Mouse (Mus musculus) limb, embryonic 14.5 days (tissue): Measurements from ENCODE around the gene Tmc6. TPM values are rescaled to one million over a fixed set of nuclear protein-coding genes. Genes with fewer than 3 reads are reported as not detected.

ENCODE experiments used
- ATAC-seq: fragments of 200-750 bp; cut with Nextera tagmentation; 2 replicates; pipeline ENCODE4 v1.8.0; 2017; ENCODE audit warnings: low read depth, moderate number of reproducible peaks, moderate TSS enrichment; ENCODE audit not compliant: low FRiP score
- DNase-seq: peaks from one replicate; pipeline ENCODE4 v3.0.0-alpha.2; 2015; ENCODE audit warnings: low spot score
- H3K27ac ChIP-seq: fragments of 300-500 bp; sonication (generic); replicated peaks from 2 replicates; pipeline ENCODE4 v1.5.1; 2014; ENCODE audit warnings: low read depth, mild to moderate bottlenecking, low read length, moderate library complexity, mixed read lengths
- H3K27me3 ChIP-seq: fragments of 300-500 bp; sonication (generic); 2 replicates; pipeline ENCODE4 v1.6.1; 2014; ENCODE audit warnings: low read length, mixed read lengths; ENCODE audit not compliant: control insufficient read depth, insufficient read depth
- H3K36me3 ChIP-seq: fragments of 300-500 bp; sonication (generic); 2 replicates; pipeline ENCODE4 v1.6.1; 2014; ENCODE audit warnings: mild to moderate bottlenecking, low read length, moderate library complexity, mixed read lengths; ENCODE audit not compliant: control insufficient read depth, insufficient read depth
- H3K4me1 ChIP-seq: fragments of 300-500 bp; sonication (generic); 2 replicates; pipeline ENCODE4 v1.6.1; 2014; ENCODE audit warnings: antibody characterized with exemption, low read length, mixed read lengths; ENCODE audit not compliant: control insufficient read depth, insufficient read depth
- H3K4me2 ChIP-seq: fragments of 300-500 bp; sonication (generic); replicated peaks from 2 replicates; pipeline ENCODE4 v1.6.1; 2014; ENCODE audit warnings: low read depth, mild to moderate bottlenecking, low read length, moderate library complexity; ENCODE audit not compliant: severe bottlenecking
- H3K4me3 ChIP-seq: fragments of 300-500 bp; sonication (generic); replicated peaks from 2 replicates; pipeline ENCODE4 v1.5.1; 2014; ENCODE audit warnings: low read length
- H3K9ac ChIP-seq: fragments of 300-500 bp; sonication (generic); 2 replicates; pipeline ENCODE4 v1.6.1; 2014; ENCODE audit warnings: mild to moderate bottlenecking, low read depth, low read length, moderate library complexity; ENCODE audit not compliant: severe bottlenecking
- H3K9me3 ChIP-seq: fragments of 300-500 bp; sonication (generic); 2 replicates; pipeline ENCODE4 v1.6.1; 2016; ENCODE audit warnings: low read length; ENCODE audit not compliant: control insufficient read depth
- POLR2A ChIP-seq: fragments of 200-500 bp; IDR thresholded peaks from 2 replicates; pipeline ENCODE4 v1.8.0; 2012; ENCODE audit warnings: inconsistent platforms, mild to moderate bottlenecking, moderate library complexity, borderline replicate concordance; ENCODE audit not compliant: insufficient read depth, insufficient read length; ENCODE audit errors: extremely low read depth
- WGBS: fragments of 180-500 bp; shearing (Covaris S2); extraction: QIAGEN DNeasy Blood & Tissue Kit; methylation state at CpG from one replicate; pipeline ENCODE4 v1.1.7; 2014; 5-methylcytosine and 5-hydroxymethylcytosine counted together
- polyA plus RNA-seq, 2 experiments: library from polyadenylated mRNA; depleted of rRNA in 1 of 2; stranded (reverse) in 1 of 2; unstranded in 1 of 2; fragments of >200 nt; fragmentation: Nextera tagmentation in 1 of 2; extraction: Ambion mirVana in 1 of 2; gene quantifications; 2 replicates each; pipeline versions ENCODE4 v1.2.1 to v1.2.3; 2012 to 2014

Gene Tmc6
- polyA plus RNA-seq, 2 experiments, result 19.0 to 28.2 TPM

- H3K9ac ChIP-seq, result no peak overlapping the region
- H3K27me3 ChIP-seq, result no peaks in the 10 kb centered on the region
- no peak overlapping the region for H3K27ac ChIP-seq
- no peak overlapping the region for H3K4me2 ChIP-seq
- no peak for TF ChIP-seq POLR2A
- H3K9me3 ChIP-seq, result no peaks in the 10 kb centered on the region
- 95% methylated on average over 4 of the region's 4 CpGs for WGBS
- DNase-seq, result no peak
- ATAC-seq, result no peak
- no peak overlapping the region for H3K4me3 ChIP-seq
- peaks cover 24% of the 10 kb centered on the region for H3K36me3 ChIP-seq
- H3K4me1 ChIP-seq, result peaks cover 11% of the 10 kb centered on the region
Measured at GRCm38 (mm10) chr11:117727031-117727430, 55.0 kb downstream of the Tmc6 start.

GRCm38 (mm10) chr11:117724604-117725301 lies 57.2 kb downstream of the Tmc6 start:
- Histone ChIP-seq H3K27ac (no peak overlapping the region), H3K4me2 (no peak overlapping the region), H3K27me3 (no peaks in the 10 kb centered on the region), H3K9me3 (no peaks in the 10 kb centered on the region), H3K4me3 (no peak overlapping the region), H3K4me1 (peaks cover 11% of the 10 kb centered on the region), H3K9ac (no peak overlapping the region), H3K36me3 (peaks cover 44% of the 10 kb centered on the region)
- DNase-seq (no peak), ATAC-seq (no peak)
- 78% methylated on average over 6 of the region's 6 CpGs for WGBS
- no peak for TF ChIP-seq POLR2A

GRCm38 (mm10) chr11:117718838-117719237 lies 63.2 kb downstream of the Tmc6 start:
- DNase-seq, result no peak
- Histone ChIP-seq H3K4me3 (no peak overlapping the region), H3K9me3 (no peaks in the 10 kb centered on the region), H3K27ac (no peak overlapping the region), H3K27me3 (no peaks in the 10 kb centered on the region), H3K4me2 (no peak overlapping the region), H3K36me3 (peaks cover 84% of the 10 kb centered on the region), H3K9ac (no peak overlapping the region), H3K4me1 (no peaks in the 10 kb centered on the region)
- no peak for ATAC-seq
- no peak for TF ChIP-seq POLR2A
- WGBS, result 93% methylated on average over 3 of the region's 3 CpGs

Other genes with a start within 250 kb of the Tmc6 start
- 34.7 and 43.7 TPM in 2 replicates for gene Tnrc6c, start 127.9 kb downstream of the Tmc6 start, polyA plus RNA-seq (2012; rRNA removed)
- 18.1 and 21.1 TPM in 2 replicates for gene Tnrc6c, start 127.9 kb downstream of the Tmc6 start, polyA plus RNA-seq (2014; fragmentation: Nextera tagmentation; extraction: Ambion mirVana)
- 3.1 and 4.6 TPM in 2 replicates for gene Tmc8, start 122 bp downstream of the Tmc6 start, polyA plus RNA-seq (2012; rRNA removed)
- 1.1 and 1.2 TPM in 2 replicates for gene Tmc8, start 122 bp downstream of the Tmc6 start, polyA plus RNA-seq (2014; fragmentation: Nextera tagmentation; extraction: Ambion mirVana)
- 0.11 and 0.41 TPM in 2 replicates for gene 6030468B19Rik, start 15.5 kb upstream of the Tmc6 start, polyA plus RNA-seq (2012; rRNA removed)
- gene 6030468B19Rik, start 15.5 kb upstream of the Tmc6 start, polyA plus RNA-seq (2014; fragmentation: Nextera tagmentation; extraction: Ambion mirVana), result not detected in 2 replicates
- 0.17 and 0.62 TPM in 2 replicates for gene Gm20708, start 27.5 kb upstream of the Tmc6 start, polyA plus RNA-seq (2012; rRNA removed)
- gene Gm20708, start 27.5 kb upstream of the Tmc6 start, polyA plus RNA-seq (2014; fragmentation: Nextera tagmentation; extraction: Ambion mirVana), result 0.59 and 0.92 TPM in 2 replicates
- 41.4 and 58.5 TPM in 2 replicates for gene Syngr2, start 27.5 kb upstream of the Tmc6 start, polyA plus RNA-seq (2012; rRNA removed)
- gene Syngr2, start 27.5 kb upstream of the Tmc6 start, polyA plus RNA-seq (2014; fragmentation: Nextera tagmentation; extraction: Ambion mirVana), result 68.3 and 75.8 TPM in 2 replicates
- gene Afmid, start 43.7 kb upstream of the Tmc6 start, polyA plus RNA-seq (2012; rRNA removed), result 10.4 TPM in 2 replicates
- 4.6 and 5.3 TPM in 2 replicates for gene Afmid, start 43.7 kb upstream of the Tmc6 start, polyA plus RNA-seq (2014; fragmentation: Nextera tagmentation; extraction: Ambion mirVana)
- gene Tk1, start 43.9 kb upstream of the Tmc6 start, polyA plus RNA-seq (2012; rRNA removed), result 160 and 175 TPM in 2 replicates
- gene Tk1, start 43.9 kb upstream of the Tmc6 start, polyA plus RNA-seq (2014; fragmentation: Nextera tagmentation; extraction: Ambion mirVana), result 128 and 132 TPM in 2 replicates
- gene Birc5, start 67.1 kb upstream of the Tmc6 start, polyA plus RNA-seq (2012; rRNA removed), result 128 and 138 TPM in 2 replicates
- 267 and 276 TPM in 2 replicates for gene Birc5, start 67.1 kb upstream of the Tmc6 start, polyA plus RNA-seq (2014; fragmentation: Nextera tagmentation; extraction: Ambion mirVana)
- not detected in 2 replicates for gene Tmem235, start 78.6 kb upstream of the Tmc6 start, polyA plus RNA-seq (2012; rRNA removed)
- gene Tmem235, start 78.6 kb upstream of the Tmc6 start, polyA plus RNA-seq (2014; fragmentation: Nextera tagmentation; extraction: Ambion mirVana), result not detected in 2 replicates
- gene Tha1, start 91.3 kb upstream of the Tmc6 start, polyA plus RNA-seq (2012; rRNA removed), result 6.5 and 6.9 TPM in 2 replicates
- gene Tha1, start 91.3 kb upstream of the Tmc6 start, polyA plus RNA-seq (2014; fragmentation: Nextera tagmentation; extraction: Ambion mirVana), result 3.4 and 4.1 TPM in 2 replicates
- 18.4 and 21.3 TPM in 2 replicates for gene Socs3, start 187.8 kb upstream of the Tmc6 start, polyA plus RNA-seq (2012; rRNA removed)
- 6.4 and 8.6 TPM in 2 replicates for gene Socs3, start 187.8 kb upstream of the Tmc6 start, polyA plus RNA-seq (2014; fragmentation: Nextera tagmentation; extraction: Ambion mirVana)
- gene Pgs1, start 204.1 kb upstream of the Tmc6 start, polyA plus RNA-seq (2012; rRNA removed), result 36.2 and 41.7 TPM in 2 replicates
- 30.5 and 35.9 TPM in 2 replicates for gene Pgs1, start 204.1 kb upstream of the Tmc6 start, polyA plus RNA-seq (2014; fragmentation: Nextera tagmentation; extraction: Ambion mirVana)